Mouse (Mus musculus): ENCODE results near the gene Itgbl1. TPM values are rescaled to one million over a fixed set of nuclear protein-coding genes. Genes with fewer than 3 reads are reported as not detected.

Itgbl1 gene
- polyA plus RNA-seq, 1 experiment from 2014 or later = 0.22 TPM

DNA sequence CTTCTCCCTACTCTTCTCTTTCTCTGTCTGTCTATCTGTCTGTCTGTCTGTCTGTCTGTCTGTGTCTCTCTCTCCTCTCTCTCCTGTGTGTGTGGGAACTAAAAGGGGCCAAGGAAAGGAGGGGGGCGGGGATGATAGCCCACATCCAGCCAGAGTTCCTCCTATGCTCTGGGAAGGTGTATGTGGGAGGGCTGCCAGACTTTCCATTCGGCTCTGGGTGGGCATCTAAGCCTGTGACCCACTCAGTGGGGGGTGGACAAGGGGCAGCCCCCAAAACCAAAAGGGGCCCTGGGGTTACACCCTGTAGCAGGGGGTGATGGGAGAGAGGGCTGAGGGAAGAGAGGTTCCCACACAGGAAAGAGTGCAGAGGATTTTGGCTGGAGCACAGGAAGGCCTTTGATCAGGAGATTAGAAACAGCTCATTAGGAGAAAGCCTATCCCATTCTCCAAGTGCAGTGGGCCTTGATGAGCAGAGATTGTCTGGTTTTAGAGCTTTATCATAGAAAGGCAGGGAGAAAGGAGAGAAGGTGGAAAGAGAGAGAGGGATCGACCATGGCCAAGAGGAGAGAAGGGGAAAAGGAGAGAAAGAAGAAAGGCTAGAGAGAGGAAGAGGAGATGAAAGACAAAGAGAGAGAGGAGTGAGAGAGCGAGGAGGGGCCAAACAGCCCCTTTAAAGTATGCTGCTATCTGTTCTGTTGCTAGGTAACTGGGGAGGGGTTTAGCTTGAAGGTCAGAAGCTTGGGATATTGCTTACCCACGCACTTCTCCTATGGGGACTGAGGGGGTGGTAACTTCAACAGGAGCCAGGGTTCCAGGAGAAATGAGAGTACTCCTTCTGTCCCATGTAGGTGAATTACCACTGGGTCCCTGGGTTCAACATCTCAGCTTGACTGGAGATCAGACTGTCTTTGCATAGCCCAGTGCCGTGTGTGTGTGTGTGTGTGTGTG lies 206.3 kb downstream of the Itgbl1 start:
- Histone ChIP-seq H3K36me3 (ENCODE audit: control insufficient read depth, insufficient read depth, low read length) (no peaks in the 10 kb centered on the region), H3K9me3 (ENCODE audit: control insufficient read depth, low read length) (no peaks in the 10 kb centered on the region), H3K27ac (ENCODE audit: low read length) (no peak overlapping the region), H3K27me3 (replicated peaks; ENCODE audit: control insufficient read depth, insufficient read depth, low read length) (no peaks in the 10 kb centered on the region), H3K4me3 (ENCODE audit: low read length) (no peak overlapping the region), H3K9ac (ENCODE audit: low read depth, low read length) (no peak overlapping the region), H3K4me1 (ENCODE audit: control insufficient read depth, insufficient read depth, low read length) (no peaks in the 10 kb centered on the region), H3K4me2 (ENCODE audit: low read depth, low read length) (no peak overlapping the region)
- ATAC-seq = no peak
- WGBS = 57% methylated on average over 6 of the region's 6 CpGs

DNA sequence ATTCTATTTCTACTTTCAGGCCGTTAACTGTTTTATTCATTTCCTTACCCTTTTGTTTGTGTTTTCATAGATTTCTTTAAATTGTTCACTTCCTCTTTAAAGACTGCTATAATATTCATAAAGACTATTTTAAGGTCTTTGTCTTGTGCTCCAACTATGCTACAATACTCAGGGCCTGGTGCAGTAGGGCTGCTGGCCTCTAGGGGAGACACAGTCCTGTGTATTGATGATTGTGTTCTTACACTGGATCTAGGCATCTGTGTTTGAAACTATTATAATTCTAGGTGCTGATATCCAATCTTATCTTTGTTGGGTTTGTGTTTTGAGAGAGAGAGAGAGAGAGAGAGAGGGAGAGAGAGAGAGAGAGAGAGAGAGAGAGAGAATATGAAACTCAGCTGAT lies 268.1 kb downstream of the Itgbl1 start:
- WGBS = 84% methylated on average over 1 of the region's 1 CpGs

DNA sequence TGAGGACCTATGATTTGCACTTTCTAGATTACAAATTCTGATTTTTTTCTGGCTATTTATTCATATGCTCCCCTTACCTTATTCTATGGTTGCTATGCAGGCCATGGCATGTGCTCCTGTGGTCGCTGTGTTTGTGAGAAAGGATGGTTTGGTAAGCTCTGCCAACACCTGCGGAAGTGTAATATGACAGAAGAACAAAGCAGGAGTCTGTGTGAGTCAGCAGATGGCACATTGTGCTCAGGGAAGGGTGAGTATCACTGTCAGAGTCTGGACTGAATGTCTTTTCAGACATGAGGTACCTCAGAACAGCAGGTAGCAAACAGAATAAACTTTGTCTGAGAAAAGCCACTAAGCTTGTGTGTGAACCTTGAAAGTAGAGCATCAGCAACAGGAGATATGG lies 306.8 kb downstream of the Itgbl1 start:
- Histone ChIP-seq H3K9ac (ENCODE audit: low read depth, low read length) (no peak overlapping the region), H3K4me2 (ENCODE audit: low read depth, low read length) (no peak overlapping the region), H3K36me3 (ENCODE audit: control insufficient read depth, insufficient read depth, low read length) (no peaks in the 10 kb centered on the region), H3K27ac (ENCODE audit: low read length) (no peak overlapping the region), H3K9me3 (ENCODE audit: control insufficient read depth, low read length) (no peaks in the 10 kb centered on the region), H3K4me3 (ENCODE audit: low read length) (no peak overlapping the region), H3K4me1 (ENCODE audit: control insufficient read depth, insufficient read depth, low read length) (no peaks in the 10 kb centered on the region), H3K27me3 (replicated peaks; ENCODE audit: control insufficient read depth, insufficient read depth, low read length) (no peaks in the 10 kb centered on the region)
- WGBS = 59% methylated on average over 2 of the region's 2 CpGs
- ATAC-seq = no peak

More for the DNA sequence above, 268.1 kb downstream of the Itgbl1 start:
- H3K4me1 ChIP-seq (ENCODE audit: control insufficient read depth, insufficient read depth, low read length) = no peaks in the 10 kb centered on the region
- no peak overlapping the region for H3K9ac ChIP-seq (ENCODE audit: low read depth, low read length)
- H3K27ac ChIP-seq (ENCODE audit: low read length) = no peak overlapping the region
- H3K4me3 ChIP-seq (ENCODE audit: low read length) = no peak overlapping the region
- no peaks in the 10 kb centered on the region for H3K27me3 ChIP-seq (replicated peaks; ENCODE audit: control insufficient read depth, insufficient read depth, low read length)
- H3K9me3 ChIP-seq (ENCODE audit: control insufficient read depth, low read length) = no peaks in the 10 kb centered on the region
- ATAC-seq = no peak
- no peak overlapping the region for H3K4me2 ChIP-seq (ENCODE audit: low read depth, low read length)
- no peaks in the 10 kb centered on the region for H3K36me3 ChIP-seq (ENCODE audit: control insufficient read depth, insufficient read depth, low read length)

DNA sequence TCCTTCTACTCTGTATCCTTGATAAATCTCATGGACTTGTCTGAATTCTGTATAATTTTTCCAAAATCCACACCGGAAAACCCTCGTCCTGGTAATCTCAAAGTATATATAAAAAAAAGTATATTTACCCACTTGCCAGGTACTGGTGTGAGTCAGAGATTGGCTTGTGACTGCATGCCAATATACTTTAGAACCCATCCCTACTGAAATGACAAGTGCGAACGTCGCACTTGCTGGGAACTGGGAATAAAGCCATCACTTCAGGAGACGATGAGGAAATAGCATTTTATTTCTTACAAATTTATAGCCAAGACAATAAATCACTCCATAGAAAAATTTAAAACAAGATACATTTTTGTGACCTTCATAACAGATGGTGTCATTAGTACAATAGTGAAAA lies 308.2 kb downstream of the Itgbl1 start:
- no peak overlapping the region for H3K4me2 ChIP-seq (ENCODE audit: low read depth, low read length)
- no peaks in the 10 kb centered on the region for H3K4me1 ChIP-seq (ENCODE audit: control insufficient read depth, insufficient read depth, low read length)
- 84% methylated on average over 6 of the region's 6 CpGs for WGBS
- no peaks in the 10 kb centered on the region for H3K27me3 ChIP-seq (replicated peaks; ENCODE audit: control insufficient read depth, insufficient read depth, low read length)
- no peak overlapping the region for H3K4me3 ChIP-seq (ENCODE audit: low read length)
- H3K27ac ChIP-seq (ENCODE audit: low read length) = no peak overlapping the region
- ATAC-seq = no peak
- no peak overlapping the region for H3K9ac ChIP-seq (ENCODE audit: low read depth, low read length)
- H3K36me3 ChIP-seq (ENCODE audit: control insufficient read depth, insufficient read depth, low read length) = no peaks in the 10 kb centered on the region
- H3K9me3 ChIP-seq (ENCODE audit: control insufficient read depth, low read length) = no peaks in the 10 kb centered on the region

DNA sequence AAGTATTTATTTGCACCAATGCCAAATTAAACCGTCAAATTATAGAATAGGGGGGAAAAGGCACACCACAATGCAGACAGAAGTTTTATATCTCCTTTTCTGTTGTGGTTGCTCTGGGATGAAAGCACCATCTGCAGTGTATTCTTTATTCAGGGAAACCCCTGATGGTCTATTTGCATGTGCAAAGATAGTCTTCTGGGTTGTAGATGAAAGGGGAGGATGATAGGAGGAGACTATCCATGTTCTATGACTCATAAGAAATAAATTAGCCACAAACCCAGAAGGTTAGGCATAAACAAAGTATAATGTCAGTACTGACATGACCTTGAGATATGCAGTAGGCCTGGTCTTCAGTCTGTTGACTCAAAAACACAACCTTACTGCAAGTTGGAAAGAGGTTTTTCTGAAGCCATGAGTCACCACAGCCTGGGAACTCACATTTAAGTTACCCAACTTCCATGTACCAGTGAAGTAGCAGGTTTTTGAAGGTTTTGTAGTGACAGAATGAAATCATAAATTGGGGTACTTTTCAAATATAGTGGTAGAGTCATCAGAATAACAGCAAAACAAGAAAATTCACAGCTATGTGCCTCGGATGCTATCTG lies 330.9 kb downstream of the Itgbl1 start:
- Histone ChIP-seq H3K27me3 (replicated peaks; ENCODE audit: control insufficient read depth, insufficient read depth, low read length) (no peaks in the 10 kb centered on the region), H3K4me3 (ENCODE audit: low read length) (no peak overlapping the region), H3K9me3 (ENCODE audit: control insufficient read depth, low read length) (no peaks in the 10 kb centered on the region), H3K4me1 (ENCODE audit: control insufficient read depth, insufficient read depth, low read length) (no peaks in the 10 kb centered on the region), H3K9ac (ENCODE audit: low read depth, low read length) (no peak overlapping the region), H3K36me3 (ENCODE audit: control insufficient read depth, insufficient read depth, low read length) (no peaks in the 10 kb centered on the region), H3K4me2 (ENCODE audit: low read depth, low read length) (no peak overlapping the region), H3K27ac (ENCODE audit: low read length) (no peak overlapping the region)
- WGBS = 75% methylated on average over 2 of the region's 2 CpGs
- ATAC-seq = no peak

Other genes with a start within 250 kb of the Itgbl1 start
- 0.59 and 0.60 TPM in 2 replicates for gene Nalcn, start 32.8 kb upstream of the Itgbl1 start, polyA plus RNA-seq (2015; fragmentation: Nextera tagmentation; extraction: Ambion mirVana)

Data from intestine, embryonic 16.5 days (tissue).